Mouse (Mus musculus): ENCODE measurements around the gene Adk. TPM values are rescaled to one million over a fixed set of nuclear protein-coding genes. Genes with fewer than 3 reads are reported as not detected.

Gene Adk
- polyA plus RNA-seq, 1 experiment from 2014 or later = 223 TPM

DNA sequence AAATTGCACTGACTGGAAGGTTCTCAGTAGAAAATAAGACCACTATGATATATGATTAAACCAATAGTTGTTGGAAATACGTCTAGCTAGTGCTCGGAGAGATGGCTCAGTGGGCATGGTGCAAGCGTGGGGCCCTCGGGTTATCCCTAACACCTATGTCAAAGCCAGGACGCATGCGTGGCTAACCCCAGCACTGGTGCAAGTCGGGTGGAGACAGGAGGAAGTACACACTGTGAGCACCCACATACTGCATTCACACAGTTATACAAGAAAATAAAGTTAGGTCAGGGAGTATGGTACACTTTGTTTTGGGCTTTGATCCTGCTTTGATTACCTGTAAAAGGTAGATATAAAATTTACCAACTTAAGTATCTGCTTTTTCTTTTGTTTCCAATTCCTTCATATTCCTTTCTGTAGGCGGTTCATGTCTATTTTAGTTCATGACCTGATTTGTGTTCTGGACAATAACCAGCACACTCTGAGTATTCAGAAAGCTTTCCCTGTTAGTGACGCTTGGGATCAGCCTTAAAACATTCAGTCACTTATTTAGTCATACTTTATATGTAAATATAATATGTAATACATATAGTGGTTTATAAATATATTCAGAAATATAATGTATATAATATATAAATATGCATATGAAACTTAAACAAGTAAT is 67.4 kb downstream of the Adk start:
- peak overlapping the region; percentile 10; the same call in 1 of the 2 replicates for H3K4me2 ChIP-seq
- no peaks in the 10 kb centered on the region for H3K9me3 ChIP-seq (replicated peaks)
- no peaks in the 10 kb centered on the region for H3K27me3 ChIP-seq
- H3K4me3 ChIP-seq = no peak overlapping the region
- peaks cover 18% of the 10 kb centered on the region for H3K4me1 ChIP-seq (replicated peaks)
- H3K27ac ChIP-seq = peak overlapping the region; percentile 51; the same call in 1 of the 2 replicates
- no peaks in the 10 kb centered on the region for H3K36me3 ChIP-seq
- WGBS = 59% methylated on average over 9 of the region's 9 CpGs
- ATAC-seq (replicated peaks; ENCODE audit: insufficient number of reproducible peaks, insufficient read depth, low FRiP score, low read depth) = no peak
- H3K9ac ChIP-seq = no peak overlapping the region

DNA sequence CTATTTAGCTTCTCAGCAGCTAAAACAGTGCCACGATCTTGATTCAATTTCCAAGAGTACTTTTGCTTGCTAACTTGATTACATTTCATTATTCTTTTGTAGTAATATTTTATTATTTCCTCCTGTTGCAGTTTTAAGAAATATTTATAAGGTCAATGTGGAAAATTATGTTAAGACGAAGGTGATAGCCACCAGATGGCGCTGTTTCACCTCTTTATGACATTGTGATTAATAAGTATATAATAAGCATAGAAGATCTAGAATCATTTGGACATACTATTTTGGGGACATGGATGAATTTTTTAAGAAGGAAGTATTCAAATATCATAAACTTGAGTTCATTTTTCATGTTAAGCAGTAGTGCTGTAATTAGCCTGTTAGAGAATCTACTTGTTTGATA is 68.1 kb downstream of the Adk start:
- Histone ChIP-seq H3K9ac (no peak overlapping the region), H3K27ac (no peak overlapping the region), H3K27me3 (no peaks in the 10 kb centered on the region), H3K4me1 (replicated peaks) (peaks cover 18% of the 10 kb centered on the region), H3K9me3 (replicated peaks) (no peaks in the 10 kb centered on the region), H3K4me2 (no peak overlapping the region), H3K4me3 (no peak overlapping the region), H3K36me3 (no peaks in the 10 kb centered on the region)
- ATAC-seq (replicated peaks; ENCODE audit: insufficient number of reproducible peaks, insufficient read depth, low FRiP score, low read depth) = no peak
- WGBS = 37% methylated on average over 3 of the region's 3 CpGs

DNA sequence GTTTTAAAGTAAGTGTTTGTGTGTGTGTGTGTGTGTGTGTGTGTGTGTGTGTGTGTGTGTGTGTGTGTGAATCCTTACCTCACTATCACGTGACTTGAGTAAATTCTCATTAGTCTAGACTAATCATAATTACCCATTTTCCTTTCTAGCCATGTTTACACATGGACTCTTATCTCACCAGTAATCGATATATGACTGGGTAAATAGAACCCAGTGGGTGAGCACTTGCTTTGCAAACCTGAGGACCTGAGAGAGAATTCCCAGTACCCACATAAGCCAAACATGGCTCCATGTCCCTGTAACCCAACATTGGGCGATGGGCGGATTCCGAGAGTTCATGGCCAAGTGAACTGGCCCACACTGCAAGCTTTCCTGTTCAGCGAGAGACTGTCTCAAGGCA is 74.8 kb downstream of the Adk start:
- Histone ChIP-seq H3K4me1 (replicated peaks) (no peaks in the 10 kb centered on the region), H3K27ac (no peak overlapping the region), H3K36me3 (no peaks in the 10 kb centered on the region), H3K9me3 (replicated peaks) (no peaks in the 10 kb centered on the region), H3K4me2 (no peak overlapping the region), H3K4me3 (no peak overlapping the region), H3K9ac (no peak overlapping the region), H3K27me3 (no peaks in the 10 kb centered on the region)
- no peak for ATAC-seq (replicated peaks; ENCODE audit: insufficient number of reproducible peaks, insufficient read depth, low FRiP score, low read depth)
- 93% methylated on average over 6 of the region's 6 CpGs for WGBS

DNA sequence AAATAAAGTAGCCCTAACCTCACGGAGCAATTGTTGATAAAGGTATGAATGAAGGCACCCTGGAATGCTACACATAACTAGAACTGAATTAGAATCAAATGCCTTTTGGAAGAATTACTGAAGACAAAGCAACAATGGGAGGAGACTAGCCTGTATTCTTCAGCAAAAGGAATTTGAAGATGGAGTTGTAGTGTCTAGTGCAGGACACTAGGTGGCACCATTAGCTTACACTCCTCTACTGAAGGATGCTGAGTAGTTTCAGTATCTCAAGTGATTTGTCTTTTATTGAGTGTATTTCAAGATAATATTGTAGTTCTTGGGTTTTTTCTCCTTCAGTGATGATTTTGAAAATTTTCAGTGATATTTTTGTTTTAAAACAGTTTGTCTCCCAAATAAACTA is 84.5 kb downstream of the Adk start:
- Histone ChIP-seq H3K27me3 (no peaks in the 10 kb centered on the region), H3K4me3 (no peak overlapping the region), H3K9me3 (replicated peaks) (no peaks in the 10 kb centered on the region), H3K27ac (no peak overlapping the region), H3K36me3 (no peaks in the 10 kb centered on the region), H3K4me1 (replicated peaks) (no peaks in the 10 kb centered on the region), H3K9ac (no peak overlapping the region), H3K4me2 (no peak overlapping the region)
- 43% methylated on average over 1 of the region's 1 CpGs for WGBS
- ATAC-seq (replicated peaks; ENCODE audit: insufficient number of reproducible peaks, insufficient read depth, low FRiP score, low read depth) = no peak

DNA sequence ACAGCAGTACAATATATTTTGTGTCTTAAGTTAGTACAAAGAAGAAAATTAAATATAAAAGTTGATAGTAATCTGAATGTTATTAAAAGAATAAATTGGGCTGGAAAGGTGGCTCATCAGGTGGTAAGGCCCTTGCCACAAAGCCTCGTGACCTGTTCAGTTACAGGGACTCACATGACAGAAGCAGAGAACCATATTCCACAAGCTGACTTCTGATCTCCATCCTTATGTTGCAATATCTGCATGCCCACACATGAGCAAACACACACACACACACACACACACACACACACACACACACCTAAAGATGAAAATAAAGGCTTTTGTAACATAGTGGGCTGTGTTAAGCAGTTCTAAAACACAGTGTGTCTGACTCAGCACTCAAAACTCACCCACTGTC is 90.2 kb downstream of the Adk start:
- Histone ChIP-seq H3K27ac (no peak overlapping the region), H3K9me3 (replicated peaks) (no peaks in the 10 kb centered on the region), H3K4me1 (replicated peaks) (peaks cover 6% of the 10 kb centered on the region), H3K4me3 (no peak overlapping the region), H3K36me3 (no peaks in the 10 kb centered on the region), H3K4me2 (no peak overlapping the region), H3K27me3 (no peaks in the 10 kb centered on the region), H3K9ac (no peak overlapping the region)
- 77% methylated on average over 1 of the region's 1 CpGs for WGBS
- no peak for ATAC-seq (replicated peaks; ENCODE audit: insufficient number of reproducible peaks, insufficient read depth, low FRiP score, low read depth)

DNA sequence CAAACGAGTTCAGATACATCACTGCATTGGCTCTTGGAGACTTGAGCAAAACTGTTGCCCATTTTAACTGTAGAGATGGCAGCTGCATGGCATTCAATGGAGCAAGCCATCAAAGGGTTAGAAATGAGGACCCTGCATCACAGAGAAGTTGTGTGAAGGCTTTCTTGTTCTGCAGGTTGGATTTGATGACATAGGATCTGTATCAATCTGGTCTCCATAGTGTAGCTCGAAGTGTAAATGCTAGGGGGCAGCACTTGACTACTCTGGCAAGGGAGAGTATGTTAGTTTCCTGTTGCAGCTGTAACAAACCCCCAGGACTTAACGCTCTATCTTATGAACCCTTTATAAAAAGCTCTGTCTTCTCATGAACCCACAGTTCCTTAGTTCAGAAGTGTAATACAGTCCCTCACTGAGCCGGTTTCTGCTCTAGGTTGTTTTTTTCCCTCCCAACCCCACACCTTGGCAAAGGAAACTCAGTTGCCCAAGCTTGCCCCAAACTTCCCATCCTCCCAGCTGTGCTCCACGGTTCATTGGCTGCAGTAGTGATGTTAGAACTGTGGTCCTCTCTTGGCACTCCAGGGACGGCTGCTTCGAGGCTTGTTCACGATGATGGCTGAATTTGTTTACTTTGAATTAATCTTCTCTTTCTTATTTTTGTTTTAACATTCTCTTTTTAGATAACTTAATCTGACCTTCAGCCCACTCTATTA is 91.2 kb downstream of the Adk start:
- Histone ChIP-seq H3K4me1 (replicated peaks) (peaks cover 6% of the 10 kb centered on the region), H3K9ac (no peak overlapping the region), H3K9me3 (replicated peaks) (no peaks in the 10 kb centered on the region), H3K27me3 (no peaks in the 10 kb centered on the region), H3K4me3 (no peak overlapping the region), H3K27ac (no peak overlapping the region), H3K4me2 (no peak overlapping the region), H3K36me3 (no peaks in the 10 kb centered on the region)
- ATAC-seq (replicated peaks; ENCODE audit: insufficient number of reproducible peaks, insufficient read depth, low FRiP score, low read depth) = no peak
- 71% methylated on average over 8 of the region's 8 CpGs for WGBS

DNA sequence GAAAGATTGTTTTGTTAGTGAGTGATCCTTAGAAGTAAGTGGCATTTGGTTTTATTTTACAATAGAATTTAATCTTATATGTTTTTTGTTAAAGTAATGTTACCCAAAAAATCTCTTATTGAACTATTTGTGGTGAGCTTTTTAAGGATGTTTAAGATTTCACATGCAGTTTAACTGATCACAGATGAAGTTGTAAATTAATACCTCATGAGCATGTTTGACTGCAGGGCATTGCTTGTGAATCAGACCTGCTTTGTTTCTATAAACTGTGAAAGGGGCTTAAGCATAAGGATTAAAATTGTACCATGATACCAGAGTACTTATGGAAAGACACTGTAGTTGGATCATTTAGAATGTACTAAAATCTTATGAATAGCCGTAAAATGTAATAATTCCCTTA is 94.8 kb downstream of the Adk start:
- Histone ChIP-seq H3K9ac (no peak overlapping the region), H3K27me3 (no peaks in the 10 kb centered on the region), H3K36me3 (no peaks in the 10 kb centered on the region), H3K27ac (no peak overlapping the region), H3K9me3 (replicated peaks) (no peaks in the 10 kb centered on the region), H3K4me2 (no peak overlapping the region), H3K4me3 (no peak overlapping the region), H3K4me1 (replicated peaks) (peaks cover 12% of the 10 kb centered on the region)
- WGBS = 88% methylated on average over 1 of the region's 1 CpGs
- ATAC-seq (replicated peaks; ENCODE audit: insufficient number of reproducible peaks, insufficient read depth, low FRiP score, low read depth) = no peak

DNA sequence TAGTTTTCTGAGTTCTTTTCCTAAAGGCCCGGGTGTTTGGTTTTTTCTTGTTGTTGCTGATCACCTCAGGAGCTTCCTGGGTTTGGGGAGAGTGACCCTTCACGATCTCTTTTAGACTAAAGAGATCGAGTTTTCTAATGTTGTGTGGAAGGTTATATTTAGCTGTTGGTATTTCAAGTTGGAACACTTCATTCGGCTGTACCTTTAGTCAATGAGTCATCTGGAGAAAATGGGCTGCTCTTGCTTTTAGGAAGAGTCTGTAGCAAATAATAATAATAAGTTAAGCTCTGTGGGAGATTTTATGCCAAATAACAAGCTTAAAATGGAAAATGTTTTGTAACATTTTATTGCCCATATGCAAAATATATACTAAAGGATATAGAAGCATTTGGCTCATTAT is 97.9 kb downstream of the Adk start:
- no peak for ATAC-seq (replicated peaks; ENCODE audit: insufficient number of reproducible peaks, insufficient read depth, low FRiP score, low read depth)
- 35% methylated on average over 4 of the region's 4 CpGs for WGBS
- H3K27me3 ChIP-seq = no peaks in the 10 kb centered on the region
- no peak overlapping the region for H3K4me3 ChIP-seq
- H3K27ac ChIP-seq = peak overlapping the region; percentile 46; the same call in 1 of the 2 replicates
- H3K9ac ChIP-seq = no peak overlapping the region
- no peaks in the 10 kb centered on the region for H3K9me3 ChIP-seq (replicated peaks)
- H3K4me1 ChIP-seq (replicated peaks) = peaks cover 5% of the 10 kb centered on the region; the same call in 1 of the 2 replicates
- H3K36me3 ChIP-seq = no peaks in the 10 kb centered on the region
- H3K4me2 ChIP-seq = peak overlapping the region; percentile 22; the same call in 1 of the 2 replicates

DNA sequence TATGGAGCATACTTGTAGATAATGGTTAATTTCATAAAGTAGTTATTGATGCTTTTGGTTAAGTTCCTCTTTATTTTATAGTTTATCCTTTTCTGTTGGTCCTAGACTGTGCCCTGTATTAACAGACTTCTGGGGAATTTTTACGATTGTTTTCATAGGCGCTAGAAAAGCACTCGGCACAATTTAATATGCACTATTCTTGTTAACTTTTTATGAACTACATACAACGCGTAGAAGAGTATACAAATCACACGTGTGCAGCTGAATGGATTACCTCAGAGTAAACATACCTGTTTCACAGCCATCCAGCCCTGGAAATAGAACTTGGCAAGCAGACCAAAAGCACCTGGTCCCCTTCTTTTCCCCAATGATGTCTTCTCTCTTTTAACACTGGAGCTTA is 99.7 kb downstream of the Adk start:
- Histone ChIP-seq H3K4me2 (no peak overlapping the region), H3K27me3 (no peaks in the 10 kb centered on the region), H3K4me3 (no peak overlapping the region), H3K9ac (no peak overlapping the region), H3K27ac (no peak overlapping the region), H3K4me1 (replicated peaks) (peaks cover 5% of the 10 kb centered on the region; the same call in 1 of the 2 replicates), H3K9me3 (replicated peaks) (no peaks in the 10 kb centered on the region), H3K36me3 (no peaks in the 10 kb centered on the region)
- 86% methylated on average over 6 of the region's 6 CpGs for WGBS
- ATAC-seq (replicated peaks; ENCODE audit: insufficient number of reproducible peaks, insufficient read depth, low FRiP score, low read depth) = no peak

DNA sequence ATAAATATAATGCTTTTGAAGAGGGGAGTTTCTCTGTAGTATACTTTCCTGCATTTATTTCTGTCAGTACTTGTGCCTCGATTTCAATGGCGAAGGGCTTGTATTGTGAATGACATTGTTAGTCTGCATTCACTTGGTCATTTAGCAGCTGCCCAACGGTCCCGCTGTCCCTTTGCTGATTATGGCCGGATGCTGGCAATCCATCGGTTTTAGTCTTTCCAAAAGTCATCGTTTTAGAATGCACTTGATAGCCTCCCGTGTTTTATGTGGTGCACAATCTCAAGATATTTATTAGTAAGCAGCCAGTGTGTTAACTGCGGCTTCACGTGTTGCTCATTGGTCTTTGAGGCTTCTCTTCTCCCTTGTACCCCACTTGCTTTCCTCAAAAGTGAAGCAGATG is 113.3 kb downstream of the Adk start:
- H3K4me1 ChIP-seq (replicated peaks) = no peaks in the 10 kb centered on the region
- no peaks in the 10 kb centered on the region for H3K36me3 ChIP-seq
- H3K4me2 ChIP-seq = no peak overlapping the region
- H3K9ac ChIP-seq = no peak overlapping the region
- no peaks in the 10 kb centered on the region for H3K9me3 ChIP-seq (replicated peaks)
- 89% methylated on average over 10 of the region's 10 CpGs for WGBS
- H3K27ac ChIP-seq = no peak overlapping the region
- H3K27me3 ChIP-seq = no peaks in the 10 kb centered on the region
- no peak for ATAC-seq (replicated peaks; ENCODE audit: insufficient number of reproducible peaks, insufficient read depth, low FRiP score, low read depth)
- H3K4me3 ChIP-seq = no peak overlapping the region

DNA sequence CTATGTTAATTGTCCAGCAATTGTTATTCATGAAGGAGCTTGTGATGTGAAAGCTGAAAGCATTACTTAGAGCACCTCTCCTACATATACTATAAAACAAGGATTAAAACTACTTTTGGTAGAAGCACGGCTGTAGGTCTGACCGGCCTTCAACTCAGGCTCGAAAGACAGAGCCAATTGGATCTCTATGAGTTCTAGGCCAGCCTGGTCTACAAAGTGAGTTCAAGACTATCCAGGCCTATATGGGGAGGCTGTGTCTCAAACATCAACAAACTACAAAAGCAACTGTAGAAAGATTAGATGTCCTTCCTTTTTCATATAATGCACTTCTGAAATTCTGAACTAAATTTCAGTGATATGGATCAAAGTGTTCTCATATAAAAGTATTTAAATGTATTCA is 113.7 kb downstream of the Adk start:
- Histone ChIP-seq H3K4me1 (replicated peaks) (no peaks in the 10 kb centered on the region), H3K27me3 (no peaks in the 10 kb centered on the region), H3K9me3 (replicated peaks) (no peaks in the 10 kb centered on the region), H3K4me3 (no peak overlapping the region), H3K27ac (no peak overlapping the region), H3K4me2 (no peak overlapping the region), H3K36me3 (no peaks in the 10 kb centered on the region), H3K9ac (no peak overlapping the region)
- ATAC-seq (replicated peaks; ENCODE audit: insufficient number of reproducible peaks, insufficient read depth, low FRiP score, low read depth) = no peak
- 97% methylated on average over 3 of the region's 3 CpGs for WGBS

Data from heart, embryonic 15.5 days (tissue).